Mouse (Mus musculus) lung, postnatal 10 days (tissue): Measurements from ENCODE around the gene Clybl.

Experiments used
- DNase-seq: peaks from one replicate; pipeline ENCODE4 v3.0.0; 2021

Gene Clybl

GRCm38 (mm10) chr14:122367252-122367868 lies 185.9 kb downstream of the Clybl start:
- DNase-seq, result no peak

DNA sequence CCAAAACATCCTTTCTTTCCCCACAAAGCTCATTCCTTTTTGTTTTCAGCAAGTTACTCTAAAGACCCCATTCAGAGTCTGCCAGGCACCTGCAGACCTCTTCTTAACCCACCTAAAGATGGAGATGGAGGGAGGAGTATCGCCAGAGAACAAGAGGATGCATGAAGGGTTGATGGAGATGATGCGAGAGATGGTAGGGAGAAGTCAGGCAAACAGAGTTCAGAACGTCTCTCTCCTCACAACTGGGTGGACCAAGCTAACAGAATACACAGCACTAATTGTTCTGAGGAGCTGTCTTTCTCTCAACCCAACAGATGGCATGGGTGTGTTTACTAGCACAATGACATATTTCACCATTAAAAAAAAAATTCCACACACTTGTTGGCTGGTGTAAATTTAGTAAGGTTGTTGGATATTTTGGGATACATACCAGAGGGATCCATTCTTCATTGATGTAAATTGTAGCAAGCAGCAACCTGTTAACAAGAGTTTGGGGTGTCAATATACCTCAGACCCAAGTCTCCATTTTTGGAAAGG lies 186.4 kb downstream of the Clybl start:
- no peak for DNase-seq

DNA sequence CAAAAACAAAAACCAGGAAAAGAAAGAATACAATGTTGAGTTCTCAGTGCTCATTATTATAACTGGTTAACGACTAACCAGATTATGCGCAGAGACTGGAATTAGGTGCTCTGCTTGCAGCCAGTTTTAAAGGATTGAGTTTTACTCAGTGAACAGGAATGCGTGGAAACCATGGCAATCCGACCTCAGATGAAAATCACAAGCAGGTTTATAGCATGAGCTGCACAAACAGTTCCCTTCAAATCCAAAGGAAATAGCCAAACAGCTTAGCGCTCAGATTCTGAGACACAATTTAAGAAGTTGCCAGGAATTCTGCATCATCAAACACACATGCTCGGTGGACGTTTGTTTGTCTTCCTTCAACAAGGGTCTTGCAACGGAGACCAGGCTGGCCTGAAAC lies 187.0 kb downstream of the Clybl start:
- DNase-seq, result no peak

DNA sequence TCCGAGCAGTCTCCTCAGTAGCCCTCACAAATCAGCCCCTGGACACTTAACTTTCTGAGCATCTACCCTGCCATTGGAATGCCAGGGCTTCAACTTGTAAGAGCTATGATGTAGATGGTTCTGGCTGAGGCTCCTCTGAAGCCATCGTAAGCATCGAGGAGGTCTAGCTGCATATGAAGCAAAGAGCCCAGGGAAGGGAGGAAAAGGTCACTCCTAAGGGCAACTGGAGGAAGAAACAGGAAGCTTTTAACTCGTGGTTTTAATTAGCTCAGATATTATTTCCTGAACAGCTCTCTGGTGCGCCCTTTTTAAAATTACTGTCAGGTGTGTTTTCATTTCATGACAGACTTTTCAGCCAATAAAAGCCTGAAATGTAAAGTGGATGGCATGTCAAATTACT lies 190.5 kb downstream of the Clybl start:
- no peak for DNase-seq

DNA sequence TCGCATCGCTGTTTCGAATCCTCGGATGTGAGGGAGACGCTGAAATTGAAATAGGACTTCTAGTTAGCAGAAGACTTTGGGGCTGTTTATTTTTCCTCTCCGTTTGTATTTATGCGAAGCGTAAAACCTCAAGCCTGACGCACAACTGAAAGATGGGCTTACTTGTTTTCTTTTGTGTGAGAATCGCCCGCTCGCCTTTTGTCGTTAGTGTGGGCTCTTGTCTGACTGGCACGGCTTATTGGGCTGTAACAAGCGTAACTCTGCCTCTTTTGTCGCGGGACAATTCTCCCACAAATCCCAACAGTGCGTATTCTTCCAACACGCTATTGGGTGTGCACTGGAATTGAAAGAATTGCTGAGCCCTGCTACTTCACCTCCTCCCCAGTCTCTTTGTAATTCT lies 192.0 kb downstream of the Clybl start:
- DNase-seq, result no peak

DNA sequence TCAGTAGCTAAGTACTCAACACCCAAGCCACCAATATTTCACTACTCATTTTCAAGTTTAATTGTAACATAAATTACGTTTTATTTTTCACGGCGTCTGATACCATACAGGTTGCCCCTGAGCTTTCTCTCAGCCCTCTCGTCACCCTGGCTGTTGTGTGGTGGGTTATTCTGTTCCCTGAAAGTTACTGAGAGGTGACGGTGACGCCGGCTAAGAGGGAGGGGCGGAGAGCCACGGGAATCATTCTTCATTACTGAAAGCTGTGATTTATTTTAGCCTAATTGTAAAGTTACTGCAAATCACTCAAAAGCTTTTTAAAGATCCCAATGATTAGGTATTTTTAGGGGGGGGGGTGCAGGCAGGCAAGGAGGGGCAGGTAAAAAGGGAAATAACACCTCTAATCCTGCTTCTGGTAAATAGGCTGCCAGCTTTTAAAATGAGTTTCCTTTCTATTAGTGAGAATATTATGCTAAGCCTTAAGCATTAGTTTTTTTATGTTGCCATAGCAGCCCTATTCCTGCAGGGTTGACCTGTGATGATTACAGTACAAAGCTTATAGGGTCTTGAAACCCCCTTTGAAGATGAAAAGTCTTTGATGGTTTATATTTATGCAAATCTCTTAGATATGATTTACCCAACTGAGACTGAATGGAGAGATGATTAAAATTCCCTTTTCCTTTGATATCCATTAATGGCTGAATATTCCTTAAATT lies 192.9 kb downstream of the Clybl start:
- DNase-seq, result no peak

- DNase-seq, result no peak
Measured at GRCm38 (mm10) chr14:122375070-122375811, 193.7 kb downstream of the Clybl start.

DNA sequence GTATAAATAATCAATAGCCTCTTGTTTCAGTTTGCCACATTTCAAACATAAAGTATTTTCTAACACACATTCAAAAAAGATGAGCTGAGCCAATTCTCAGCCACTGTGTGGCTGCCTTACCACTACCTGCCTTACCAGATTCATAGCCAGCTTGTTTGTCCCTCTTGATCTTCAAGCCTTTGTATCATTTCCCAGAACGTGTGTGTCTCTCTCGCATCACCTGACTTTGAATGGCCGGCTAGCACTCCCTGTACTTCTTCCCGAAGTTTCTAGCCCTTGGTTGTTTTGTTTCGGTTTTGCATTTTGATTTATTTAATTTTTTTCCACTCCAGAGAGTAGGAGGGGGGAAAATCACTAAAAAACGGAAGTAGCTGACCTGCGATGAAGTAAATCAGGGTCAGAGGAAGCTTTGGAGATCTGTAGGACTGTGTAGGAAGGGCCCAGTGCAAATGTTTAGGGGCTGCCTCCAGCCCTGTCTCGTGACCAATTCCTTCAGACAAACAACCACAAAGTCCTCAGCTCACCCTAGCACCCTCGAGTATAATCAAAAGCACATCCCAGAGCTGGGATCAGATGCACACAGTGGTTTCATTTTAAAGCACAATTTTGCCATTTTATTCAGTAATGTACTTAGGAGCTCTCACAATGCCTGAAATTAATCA lies 195.1 kb downstream of the Clybl start:
- no peak for DNase-seq

- no peak for DNase-seq
Measured at GRCm38 (mm10) chr14:122377681-122378080, 196.2 kb downstream of the Clybl start.

GRCm38 (mm10) chr14:122379076-122379475 lies 197.6 kb downstream of the Clybl start:
- no peak for DNase-seq

DNA sequence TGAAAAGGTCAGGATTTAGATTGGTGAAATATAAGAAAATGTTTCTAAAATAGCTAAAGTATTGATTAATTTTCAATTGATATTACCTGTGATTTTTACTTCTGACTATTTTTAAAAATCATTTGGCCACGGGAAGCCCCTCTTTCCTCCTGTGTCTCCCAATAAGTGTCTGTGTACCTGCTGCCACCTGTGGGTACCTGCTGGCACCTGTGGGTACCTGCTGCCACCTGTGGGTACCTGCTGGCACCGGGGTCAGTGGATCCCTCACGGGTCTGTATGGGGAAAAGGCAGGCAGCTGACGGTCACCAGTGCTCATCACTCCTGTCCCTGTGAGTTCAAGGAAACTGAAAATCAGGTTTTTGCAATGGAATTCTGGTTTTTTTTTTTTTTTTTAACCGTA lies 198.5 kb downstream of the Clybl start:
- DNase-seq, result no peak

DNA sequence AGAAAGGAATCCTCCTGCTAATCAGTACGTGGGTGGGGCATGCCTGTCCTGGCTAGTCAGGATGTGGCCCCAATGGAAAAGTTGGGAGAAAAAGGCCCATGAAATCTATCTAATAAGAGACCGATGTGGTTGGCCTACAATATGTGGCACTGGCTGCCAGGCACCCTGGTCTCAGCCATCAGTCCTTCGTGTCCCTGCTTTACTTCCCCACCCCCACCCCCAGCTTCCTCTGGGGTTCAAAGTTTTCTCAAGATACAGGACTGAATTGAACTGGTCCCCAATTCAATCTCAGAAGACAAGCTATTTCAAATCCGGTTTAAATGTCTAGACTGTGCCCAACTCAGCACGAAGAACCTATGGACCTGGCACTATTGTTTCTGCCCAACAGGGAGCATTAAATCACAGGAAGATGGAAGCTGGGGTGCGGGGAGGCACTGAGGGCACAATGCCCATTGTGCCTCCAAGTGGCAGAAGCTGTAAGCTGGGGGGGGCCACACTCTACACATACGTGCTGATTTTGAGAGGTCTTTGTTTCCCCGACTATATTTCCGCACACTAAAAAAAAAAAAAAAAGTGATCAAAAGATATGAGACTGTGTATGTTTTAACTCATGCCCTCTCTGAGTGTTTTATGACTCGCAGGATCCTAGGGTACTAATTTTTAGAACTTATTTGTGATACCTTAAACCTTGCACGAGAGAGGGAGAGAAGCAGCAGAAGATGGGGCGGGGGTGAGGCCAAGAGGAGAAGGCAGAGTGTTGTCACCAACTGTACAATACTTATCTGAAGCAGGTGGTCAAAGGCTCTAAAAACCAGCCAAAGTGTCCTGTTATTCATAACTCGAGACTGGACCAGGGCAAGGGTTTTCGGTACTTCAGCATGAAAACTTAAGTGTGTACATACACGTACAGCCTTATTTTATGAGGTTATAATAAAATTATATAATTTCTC lies 199.7 kb downstream of the Clybl start:
- no peak for DNase-seq

GRCm38 (mm10) chr14:122382281-122382680 lies 200.8 kb downstream of the Clybl start:
- no peak for DNase-seq

GRCm38 (mm10) chr14:122383931-122384330 lies 202.4 kb downstream of the Clybl start:
- no peak for DNase-seq

GRCm38 (mm10) chr14:122384447-122385237 lies 203.1 kb downstream of the Clybl start:
- DNase-seq, result no peak

GRCm38 (mm10) chr14:122385238-122385534 lies 203.7 kb downstream of the Clybl start:
- no peak for DNase-seq

DNA sequence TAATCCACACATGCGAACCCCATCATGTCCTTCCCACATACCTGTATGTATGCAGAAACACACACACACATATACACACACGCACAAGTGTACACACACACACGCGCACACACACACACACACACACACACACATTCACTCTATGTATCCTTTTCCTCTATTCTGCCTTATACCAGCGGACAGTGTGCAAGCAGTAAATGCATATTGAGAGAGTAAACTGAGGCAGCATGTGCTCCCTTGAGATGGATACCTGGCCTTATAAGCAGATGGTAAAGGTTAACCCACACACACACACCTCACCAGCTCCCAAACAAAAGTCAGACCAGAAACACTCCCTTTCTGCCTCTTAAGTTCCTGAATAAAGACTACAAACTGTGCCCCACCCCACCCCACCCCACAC lies 204.3 kb downstream of the Clybl start:
- no peak for DNase-seq

DNA sequence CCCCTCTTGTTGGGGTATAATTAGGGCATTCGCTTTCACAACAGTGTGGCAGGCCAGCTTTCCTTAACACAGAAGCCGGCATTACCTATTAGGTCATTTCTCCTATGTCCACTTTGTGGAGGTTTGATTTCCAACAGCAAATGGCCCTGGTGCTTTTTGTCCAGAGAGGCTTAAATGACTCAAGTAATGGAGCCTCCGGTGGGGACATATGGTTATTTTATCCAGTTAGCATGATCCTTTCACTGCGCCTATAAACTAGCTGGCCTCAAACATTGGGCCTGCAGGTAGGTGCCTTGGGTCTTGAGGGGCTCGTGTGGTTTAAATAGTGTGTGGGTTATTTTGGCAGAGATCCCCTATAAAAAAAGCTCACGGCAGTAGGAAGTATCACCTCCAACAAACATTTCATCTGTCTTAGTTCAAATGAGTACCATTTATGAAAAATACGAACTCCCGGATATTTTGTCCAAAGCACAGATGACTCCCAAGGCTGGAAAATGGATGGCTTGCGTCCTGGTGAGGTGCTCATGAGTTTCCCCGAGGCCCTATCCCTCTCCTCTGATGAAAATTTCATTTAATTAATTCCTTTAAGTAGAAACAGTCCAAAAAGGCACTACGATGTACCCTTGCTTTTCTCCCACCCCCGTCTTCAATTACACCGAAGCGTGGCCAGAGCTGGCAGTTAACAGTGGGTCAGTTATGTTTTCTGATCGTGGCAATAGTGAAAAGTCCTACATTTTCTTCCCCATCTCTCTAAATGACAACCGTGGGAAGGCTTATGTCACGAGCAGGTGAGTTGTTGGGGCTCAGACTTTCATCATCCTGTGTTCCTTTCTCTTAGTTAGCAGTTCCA lies 205.0 kb downstream of the Clybl start:
- DNase-seq, result no peak

GRCm38 (mm10) chr14:122387781-122388180 lies 206.3 kb downstream of the Clybl start:
- DNase-seq, result no peak

GRCm38 (mm10) chr14:122388431-122389031 lies 207.0 kb downstream of the Clybl start:
- no peak for DNase-seq
